Mouse (Mus musculus) limb, embryonic 15.5 days (tissue): ENCODE results near the gene Hkdc1. TPM values are rescaled to one million over a fixed set of nuclear protein-coding genes. Genes with fewer than 3 reads are reported as not detected.
A peak's percentile ranks its signal among the peaks of the same experiment; 100 is the strongest.
"Not testable (repeated sequence)": the region's sequence is repeated elsewhere in the genome, so short reads cannot be mapped to it uniquely, and the experiment has no call there.

Experiments used
- ATAC-seq: fragments of 200-750 bp; cut with Nextera tagmentation; 2 replicates; pipeline ENCODE4 v1.8.0; 2017; ENCODE audit warnings: low read depth, moderate TSS enrichment; ENCODE audit not compliant: insufficient number of reproducible peaks, low FRiP score, low TSS enrichment
- H3K27ac ChIP-seq: fragments of 300-500 bp; sonication (generic); 2 replicates; pipeline ENCODE4 v1.5.1; 2015; ENCODE audit warnings: moderate library complexity, mild to moderate bottlenecking, inconsistent platforms
- H3K27me3 ChIP-seq: fragments of 300-500 bp; sonication (generic); 2 replicates; pipeline ENCODE4 v1.6.1; 2015; ENCODE audit warnings: inconsistent platforms
- H3K36me3 ChIP-seq: fragments of 300-500 bp; sonication (generic); 2 replicates; pipeline ENCODE4 v1.6.1; 2015; ENCODE audit warnings: inconsistent platforms
- H3K4me1 ChIP-seq: fragments of 300-500 bp; sonication (generic); 2 replicates; pipeline ENCODE4 v1.6.1; 2015; ENCODE audit warnings: inconsistent platforms
- H3K4me2 ChIP-seq: fragments of 300-500 bp; sonication (generic); 2 replicates; pipeline ENCODE4 v1.6.1; 2015; ENCODE audit warnings: mild to moderate bottlenecking, inconsistent platforms
- H3K4me3 ChIP-seq: fragments of 300-500 bp; sonication (generic); 2 replicates; pipeline ENCODE4 v1.5.1; 2015; ENCODE audit warnings: mild to moderate bottlenecking, inconsistent platforms
- H3K9ac ChIP-seq: fragments of 300-500 bp; sonication (generic); 2 replicates; pipeline ENCODE4 v1.6.1; 2015; ENCODE audit warnings: inconsistent platforms
- H3K9me3 ChIP-seq: fragments of 300-500 bp; sonication (generic); 2 replicates; pipeline ENCODE4 v1.6.1; 2016; ENCODE audit warnings: inconsistent platforms
- WGBS: fragments of 180-500 bp; shearing (Covaris S2); methylation state at CpG from one replicate; pipeline ENCODE4 v1.1.7; 2015; 5-methylcytosine and 5-hydroxymethylcytosine counted together
- polyA plus RNA-seq: library from polyadenylated mRNA; unstranded; fragments of >200 nt; fragmentation: Nextera tagmentation; extraction: Ambion mirVana; gene quantifications from 2 replicates; pipeline ENCODE4 v1.2.1, GENCODE M21; 2015

Gene Hkdc1
- polyA plus RNA-seq, result 2.4 and 3.2 TPM in 2 replicates

- Histone ChIP-seq H3K9ac (no peak within 1 kb of the TSS), H3K27ac (peak within 1 kb of the TSS; percentile 43; the same call in 1 of the 2 replicates), H3K4me1 (peaks cover 5% of the 10 kb centered on the region; the same call in 1 of the 2 replicates), H3K36me3 (no peaks in the 10 kb centered on the region), H3K4me3 (peak within 1 kb of the TSS; percentile 5; the same call in 1 of the 2 replicates), H3K9me3 (no peaks in the 10 kb centered on the region), H3K27me3 (no peaks in the 10 kb centered on the region), H3K4me2 (peak within 1 kb of the TSS; percentile 32)
- 0 out of 2 replicates have a peak, but pooled peaks have one; percentile 10 for ATAC-seq
- WGBS, result 32% methylated on average over 15 of the region's 15 CpGs
Observed at GRCm38 (mm10) chr10:62422255-62422654, at the start of gene Hkdc1. Gene Hkdc1 (minus strand): TSS chr10:62422491.

- Histone ChIP-seq H3K27ac (no peak overlapping the region), H3K4me3 (no peak overlapping the region), H3K36me3 (peaks cover 13% of the 10 kb centered on the region), H3K27me3 (no peaks in the 10 kb centered on the region), H3K4me2 (no peak overlapping the region), H3K4me1 (no peaks in the 10 kb centered on the region), H3K9ac (no peak overlapping the region), H3K9me3 (no peaks in the 10 kb centered on the region)
- ATAC-seq, result no peak
- WGBS, result 47% methylated on average over 5 of the region's 5 CpGs
Observed at GRCm38 (mm10) chr10:62471105-62471504, 48.8 kb upstream of the Hkdc1 start.

- H3K9ac ChIP-seq, result no peak overlapping the region
- no peaks in the 10 kb centered on the region for H3K27me3 ChIP-seq
- H3K4me1 ChIP-seq, result no peaks in the 10 kb centered on the region
- no peak for ATAC-seq
- peaks cover 12% of the 10 kb centered on the region for H3K36me3 ChIP-seq
- 87% methylated on average over 4 of the region's 4 CpGs for WGBS
- no peak overlapping the region for H3K4me3 ChIP-seq
- H3K27ac ChIP-seq, result no peak overlapping the region
- H3K4me2 ChIP-seq, result no peak overlapping the region
- no peaks in the 10 kb centered on the region for H3K9me3 ChIP-seq
Observed at GRCm38 (mm10) chr10:62469736-62470135, 47.4 kb upstream of the Hkdc1 start.

- Histone ChIP-seq H3K27me3 (no peaks in the 10 kb centered on the region), H3K4me2 (no peak overlapping the region), H3K4me1 (no peaks in the 10 kb centered on the region), H3K36me3 (peaks cover 68% of the 10 kb centered on the region), H3K4me3 (no peak overlapping the region), H3K9ac (no peak overlapping the region), H3K9me3 (no peaks in the 10 kb centered on the region), H3K27ac (no peak overlapping the region)
- no peak for ATAC-seq
Observed at GRCm38 (mm10) chr10:62461321-62461720, 39.0 kb upstream of the Hkdc1 start.

GRCm38 (mm10) chr10:62452001-62452400, 29.7 kb upstream of the Hkdc1 start:
- WGBS, result 63% methylated on average over 11 of the region's 11 CpGs
- H3K4me3 ChIP-seq, H3K27me3 ChIP-seq, H3K9me3 ChIP-seq, H3K27ac ChIP-seq, H3K9ac ChIP-seq, ATAC-seq, H3K4me2 ChIP-seq: not testable (repeated sequence)
- peaks cover 16% of the 10 kb centered on the region for H3K4me1 ChIP-seq
- H3K36me3 ChIP-seq, result peaks cover 29% of the 10 kb centered on the region

- Histone ChIP-seq H3K36me3 (peaks cover 30% of the 10 kb centered on the region), H3K4me2 (peak overlapping the region; percentile 71), H3K9ac (peak overlapping the region; percentile 99; the same call in 1 of the 2 replicates), H3K4me3 (peak overlapping the region; percentile 99), H3K4me1 (peaks cover 16% of the 10 kb centered on the region), H3K27ac (peak overlapping the region; percentile 95), H3K9me3 (no peaks in the 10 kb centered on the region), H3K27me3 (no peaks in the 10 kb centered on the region)
- WGBS, result 42% methylated on average over 18 of the region's 18 CpGs
- no peak for ATAC-seq
Observed at GRCm38 (mm10) chr10:62450280-62450640, 28.0 kb upstream of the Hkdc1 start.

GRCm38 (mm10) chr10:62449364-62450279, 27.3 kb upstream of the Hkdc1 start, which contains the start of the genes 4930507D05Rik and Supv3l1:
Gene 4930507D05Rik (plus strand): TSS chr10:62449489.
Gene Supv3l1 (minus strand): TSS chr10:62449738.
- H3K4me2 ChIP-seq, result peak within 1 kb of the TSS; percentile 71
- H3K4me3 ChIP-seq, result peak within 1 kb of the TSS; percentile 99
- H3K27me3 ChIP-seq, result no peaks in the 10 kb centered on the region
- H3K9ac ChIP-seq, result peak within 1 kb of the TSS; percentile 99
- under 1% methylated on average over 73 of the region's 73 CpGs for WGBS
- peaks cover 16% of the 10 kb centered on the region for H3K4me1 ChIP-seq
- peak; percentile 86 for ATAC-seq
- no peaks in the 10 kb centered on the region for H3K9me3 ChIP-seq
- peaks cover 33% of the 10 kb centered on the region for H3K36me3 ChIP-seq
- H3K27ac ChIP-seq, result peak within 1 kb of the TSS; percentile 95

- H3K36me3 ChIP-seq, result peaks cover 77% of the 10 kb centered on the region
- no peaks in the 10 kb centered on the region for H3K9me3 ChIP-seq
- 93% methylated on average over 5 of the region's 5 CpGs for WGBS
Observed at GRCm38 (mm10) chr10:62430427-62430826, 8.1 kb upstream of the Hkdc1 start.

GRCm38 (mm10) chr10:62425081-62425871, 3.0 kb upstream of the Hkdc1 start:
- Histone ChIP-seq H3K4me3 (no peak overlapping the region), H3K4me2 (no peak overlapping the region), H3K36me3 (peaks cover 27% of the 10 kb centered on the region), H3K9ac (no peak overlapping the region), H3K27ac (peak overlapping the region; percentile 9; the same call in 1 of the 2 replicates), H3K27me3 (no peaks in the 10 kb centered on the region), H3K4me1 (peaks cover 5% of the 10 kb centered on the region; the same call in 1 of the 2 replicates), H3K9me3 (no peaks in the 10 kb centered on the region)
- peak; percentile 33; the same call in 1 of the 2 replicates for ATAC-seq
- WGBS, result 29% methylated on average over 9 of the region's 9 CpGs

More at GRCm38 (mm10) chr10:62430427-62430826, 8.1 kb upstream of the Hkdc1 start:
- Histone ChIP-seq H3K4me2 (no peak overlapping the region), H3K4me1 (peaks cover 3% of the 10 kb centered on the region; the same call in 1 of the 2 replicates), H3K4me3 (no peak overlapping the region), H3K27me3 (no peaks in the 10 kb centered on the region), H3K9ac (no peak overlapping the region), H3K27ac (no peak overlapping the region)
- ATAC-seq, result no peak

GRCm38 (mm10) chr10:62421127-62421526, 1.2 kb downstream of the Hkdc1 start:
- ATAC-seq, result no peak
- H3K27me3 ChIP-seq, result no peaks in the 10 kb centered on the region
- H3K9me3 ChIP-seq, result no peaks in the 10 kb centered on the region
- H3K4me3 ChIP-seq, result no peak overlapping the region
- no peak overlapping the region for H3K9ac ChIP-seq
- H3K27ac ChIP-seq, result no peak overlapping the region
- no peak overlapping the region for H3K4me2 ChIP-seq
- no peaks in the 10 kb centered on the region for H3K36me3 ChIP-seq
- peaks cover 5% of the 10 kb centered on the region; the same call in 1 of the 2 replicates for H3K4me1 ChIP-seq
- WGBS, result 84% methylated on average over 3 of the region's 3 CpGs

GRCm38 (mm10) chr10:62420399-62420798, 1.9 kb downstream of the Hkdc1 start:
- Histone ChIP-seq H3K27me3 (no peaks in the 10 kb centered on the region), H3K9ac (no peak overlapping the region), H3K36me3 (no peaks in the 10 kb centered on the region), H3K4me1 (peaks cover under 1% of the 10 kb centered on the region; the same call in 1 of the 2 replicates), H3K4me3 (no peak overlapping the region), H3K27ac (no peak overlapping the region), H3K9me3 (no peaks in the 10 kb centered on the region), H3K4me2 (no peak overlapping the region)
- WGBS, result 66% methylated on average over 6 of the region's 6 CpGs
- no peak for ATAC-seq
